Mouse (Mus musculus) c-Kit-positive CD71-positive TER-119-positive erythroid progenitor cells, embryonic 14.5 days (primary cell): Measurements from ENCODE around the gene Xkr7.

Experiments used
- DNase-seq: peaks from one replicate; pipeline ENCODE4 v3.0.0-alpha.2; 2013; ENCODE audit warnings: low spot score

The Xkr7 gene

DNA sequence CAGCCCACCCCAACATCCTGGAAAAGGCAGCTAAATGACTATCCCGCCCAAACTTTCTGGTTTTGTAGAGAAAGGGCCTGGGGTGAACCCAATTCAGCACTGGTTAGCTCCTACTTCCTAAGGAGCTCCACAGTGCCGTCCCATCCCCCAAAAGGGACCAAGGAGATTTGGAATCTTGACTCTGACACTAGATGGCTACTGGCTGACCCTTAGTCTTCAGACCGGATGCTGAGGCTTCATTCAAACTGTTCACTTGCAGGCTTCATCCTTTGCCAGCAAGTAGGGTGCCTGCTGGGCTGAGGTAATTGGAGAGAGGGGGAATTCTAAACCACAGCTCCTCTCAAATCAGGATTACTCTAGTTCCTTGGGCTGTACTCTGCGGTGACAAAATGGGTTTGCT lies 1.3 kb downstream of the Xkr7 start:
- no peak for DNase-seq

DNA sequence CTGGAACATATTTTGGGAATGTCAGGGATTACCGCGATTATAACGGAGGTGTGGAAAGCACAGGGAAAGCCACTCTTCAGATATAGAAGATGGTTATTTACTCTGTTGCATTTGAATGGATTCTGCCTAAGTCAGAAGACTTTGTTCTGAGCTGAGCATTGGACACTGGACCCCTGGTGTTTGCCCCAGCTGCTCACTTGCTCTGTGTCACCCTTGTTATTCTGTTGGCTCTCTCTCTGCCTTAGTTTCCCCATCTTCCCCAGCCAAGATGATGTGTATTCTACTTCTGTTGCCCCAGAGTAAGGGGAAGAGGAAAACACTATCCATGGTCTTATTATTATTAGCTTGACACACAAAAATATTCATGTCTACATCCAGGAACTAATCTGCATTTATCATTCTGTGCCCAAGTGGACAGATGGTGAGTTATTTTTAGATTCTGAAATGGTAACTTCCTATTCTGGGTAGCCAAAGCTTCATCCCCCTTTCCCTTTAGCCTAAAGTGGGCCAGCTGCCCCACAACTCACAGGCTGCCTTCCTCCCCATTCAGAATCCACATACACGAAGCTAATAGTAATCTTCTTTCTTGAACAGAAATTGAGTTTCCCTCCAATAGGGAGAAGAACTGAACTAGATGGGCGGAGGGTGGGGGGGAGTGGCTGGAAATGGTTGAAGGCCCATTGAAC lies 2.0 kb downstream of the Xkr7 start:
- no peak for DNase-seq

- no peak for DNase-seq
These were observed 5.0 kb downstream of the Xkr7 start for GRCm38 (mm10) chr2:153036690-153037089.

- no peak for DNase-seq
These were observed 12.2 kb downstream of the Xkr7 start for GRCm38 (mm10) chr2:153043886-153044285.

- DNase-seq = no peak
These were observed 14.2 kb downstream of the Xkr7 start for GRCm38 (mm10) chr2:153045884-153046299.

DNA sequence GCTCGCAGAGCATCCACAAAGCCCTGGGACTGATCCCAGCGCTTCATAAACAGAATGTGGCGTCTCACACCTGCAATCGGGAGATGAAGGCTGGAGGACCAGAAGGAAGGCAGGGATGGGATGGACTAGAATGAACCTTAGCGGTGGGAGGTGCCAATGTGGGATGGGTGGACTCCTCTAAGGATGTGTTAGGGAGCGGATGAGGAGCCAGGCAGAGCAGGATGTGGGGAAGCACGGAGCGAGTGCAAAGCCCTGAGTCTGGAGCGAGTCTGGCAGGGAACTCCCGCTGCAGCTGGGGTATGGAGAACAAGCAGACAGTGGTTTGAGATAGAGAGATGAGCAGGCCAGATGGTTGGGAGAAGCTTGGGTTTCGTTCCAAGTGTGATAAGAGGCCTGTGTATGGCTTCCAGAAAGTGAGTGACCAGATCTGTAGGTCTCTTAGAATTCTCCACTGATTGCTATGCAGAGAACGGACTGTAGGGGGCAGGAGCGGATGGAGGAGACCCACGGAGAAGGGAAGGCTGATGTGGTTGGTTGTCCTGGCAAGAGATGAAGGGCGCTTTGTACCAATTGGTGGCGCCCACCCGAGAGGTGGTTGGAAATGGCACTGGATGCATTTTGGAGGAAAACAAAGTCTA lies 16.3 kb downstream of the Xkr7 start:
- DNase-seq = peak; percentile 27

DNA sequence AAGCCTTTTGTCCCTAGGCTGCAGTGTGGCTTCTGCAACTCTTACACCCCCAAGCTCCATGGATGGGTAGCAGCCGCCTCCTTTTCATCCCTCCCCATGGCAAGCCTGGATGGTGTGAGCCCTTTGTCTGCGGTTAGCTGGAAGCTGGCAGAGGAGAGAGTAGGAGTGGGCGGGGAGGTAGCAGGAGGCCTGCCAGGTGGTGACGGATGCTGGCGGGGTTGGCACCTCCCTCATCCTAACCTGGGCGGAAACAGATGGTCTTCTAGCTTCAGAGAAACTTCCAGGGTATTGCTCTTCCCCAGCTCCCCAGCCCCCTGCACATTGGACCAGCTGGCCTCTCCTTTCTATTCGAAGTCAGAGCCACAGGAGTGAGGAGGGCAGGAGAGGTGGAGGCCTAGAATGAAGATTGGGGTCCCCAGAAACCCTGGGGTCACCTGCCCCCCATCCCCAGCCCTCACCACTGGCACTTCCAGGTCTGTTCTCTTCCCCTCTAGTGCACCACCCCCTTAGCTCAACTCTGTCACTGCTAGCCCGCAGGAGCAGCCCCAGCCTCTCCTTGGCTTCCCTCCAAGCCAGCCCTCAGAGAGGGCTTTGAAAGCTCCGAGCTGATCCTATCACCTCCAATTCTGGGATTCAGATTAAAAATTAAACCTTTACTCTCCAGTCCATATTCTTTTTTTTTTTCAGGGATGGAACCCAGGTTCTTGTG lies 17.8 kb downstream of the Xkr7 start:
- no peak for DNase-seq

GRCm38 (mm10) chr2:153049997-153050358 lies 18.3 kb downstream of the Xkr7 start:
- no peak for DNase-seq

- DNase-seq = no peak
These were observed 19.4 kb downstream of the Xkr7 start for GRCm38 (mm10) chr2:153051095-153051494.

GRCm38 (mm10) chr2:153051537-153051936 lies 19.9 kb downstream of the Xkr7 start:
- DNase-seq = no peak

GRCm38 (mm10) chr2:153052700-153053351 lies 21.2 kb downstream of the Xkr7 start:
- no peak for DNase-seq

DNA sequence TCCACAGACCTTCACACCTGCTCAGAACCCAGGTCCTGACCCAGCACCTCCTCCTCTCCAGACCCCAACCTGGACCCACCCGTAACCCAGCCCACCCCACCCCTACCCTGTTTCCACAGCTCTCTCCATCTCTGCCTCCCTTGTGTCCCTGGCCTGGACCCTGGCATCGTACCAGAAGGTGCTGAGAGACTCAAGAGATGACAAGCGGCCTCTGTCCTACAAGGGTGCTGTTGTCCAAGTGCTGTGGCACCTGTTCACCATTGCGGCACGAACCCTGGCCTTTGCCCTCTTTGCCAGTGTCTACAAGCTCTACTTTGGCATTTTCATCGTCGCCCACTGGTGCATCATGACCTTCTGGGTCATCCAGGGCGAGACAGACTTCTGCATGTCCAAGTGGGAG lies 22.2 kb downstream of the Xkr7 start:
- no peak for DNase-seq

- DNase-seq = no peak
These were observed 23.7 kb downstream of the Xkr7 start for GRCm38 (mm10) chr2:153055270-153055920.

DNA sequence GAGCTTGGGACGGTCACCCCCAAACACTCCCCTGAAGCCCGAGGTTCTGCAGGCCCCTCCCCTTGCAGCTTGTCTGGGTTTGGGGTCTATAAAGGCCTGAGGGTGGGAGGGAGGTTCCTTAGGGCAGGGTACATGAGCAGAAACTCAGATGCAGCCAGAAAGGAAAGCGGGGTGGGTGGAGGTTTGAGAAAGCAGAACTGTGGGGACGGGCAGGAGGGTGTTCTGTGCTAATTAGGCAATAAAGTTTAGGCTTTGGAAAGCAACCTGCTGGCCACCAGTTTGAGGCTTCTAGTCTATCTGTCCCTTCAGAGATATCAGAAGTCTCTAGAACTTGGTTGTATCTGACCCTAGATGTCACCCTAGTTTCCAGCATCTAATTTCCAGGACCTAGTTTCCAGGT lies 26.7 kb downstream of the Xkr7 start:
- no peak for DNase-seq

- DNase-seq = no peak
These were observed 28.6 kb downstream of the Xkr7 start for GRCm38 (mm10) chr2:153060216-153060615.

DNA sequence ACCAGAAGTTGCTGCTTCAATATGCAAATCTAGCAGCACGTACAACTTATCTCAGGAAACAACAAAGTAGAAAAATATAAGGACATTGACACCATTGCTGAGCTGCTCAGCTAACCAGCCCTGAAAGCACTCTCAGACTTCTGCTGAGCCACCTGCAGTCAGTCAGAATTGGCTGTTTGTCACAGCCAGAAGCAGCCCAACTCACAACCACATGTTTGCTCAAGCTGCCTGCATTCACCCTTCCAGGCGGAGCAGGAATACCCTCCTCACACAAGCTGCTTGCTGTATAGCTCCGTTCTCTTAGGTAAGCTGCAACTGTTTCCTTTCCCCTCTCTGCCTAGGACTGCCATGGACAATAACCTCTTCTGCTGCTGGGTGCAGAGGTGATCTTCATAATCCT lies 31.7 kb downstream of the Xkr7 start:
- no peak for DNase-seq

GRCm38 (mm10) chr2:153064190-153064970 lies 32.7 kb downstream of the Xkr7 start:
- DNase-seq = no peak

DNA sequence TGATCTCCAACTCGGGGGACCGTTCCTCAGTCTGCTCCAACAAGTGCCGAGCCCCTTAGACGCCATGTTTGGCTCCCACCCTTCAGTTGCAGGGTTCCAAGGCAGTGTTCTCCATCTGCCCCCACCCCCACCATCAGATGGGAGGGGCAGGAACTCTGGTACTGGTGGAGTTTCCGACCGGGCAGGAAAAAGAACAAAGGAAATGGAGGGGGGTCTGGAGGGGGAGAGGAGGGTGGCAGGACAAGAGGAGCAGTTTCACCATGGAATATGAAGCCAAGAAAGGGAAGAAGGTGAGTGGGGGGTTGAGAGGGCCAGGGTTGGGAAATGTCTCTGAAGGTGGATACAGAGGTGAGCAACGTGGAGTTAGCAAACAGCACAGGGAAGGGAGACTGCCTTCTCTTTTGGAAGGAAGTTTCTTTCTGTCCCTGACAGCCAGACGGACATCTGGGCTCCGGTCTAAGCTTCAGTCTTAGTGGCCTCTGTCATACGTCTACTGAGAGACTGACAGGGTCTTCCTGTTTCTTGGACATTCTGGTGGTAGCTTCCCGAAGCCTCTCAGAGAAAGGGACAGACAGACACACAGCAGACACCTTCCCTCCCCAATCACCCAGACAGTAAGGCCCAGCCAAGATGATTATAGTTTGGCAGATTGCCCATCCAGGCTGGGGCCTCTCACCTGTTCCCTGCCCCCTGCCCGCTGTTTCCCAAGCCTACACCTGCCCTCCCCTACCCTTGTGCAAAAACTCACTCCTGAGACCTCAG lies 34.3 kb downstream of the Xkr7 start, which contains the start of gene Ccm2l:
Gene Ccm2l (plus strand): TSS at position 209 of the 762 bp plus-strand sequence.
- DNase-seq = no peak

- DNase-seq = no peak
These were observed 35.3 kb downstream of the Xkr7 start for GRCm38 (mm10) chr2:153066991-153067390.

GRCm38 (mm10) chr2:153070762-153071490 lies 39.3 kb downstream of the Xkr7 start:
- DNase-seq = no peak
